Mouse (Mus musculus) olfactory bulb, adult 2 months (tissue): ENCODE measurements around the gene Slc16a3.

Experiments
- CTCF ChIP-seq: fragments of 200-500 bp; IDR thresholded peaks from 2 replicates; pipeline ENCODE4 v1.5.1; 2012; ENCODE audit warnings: low read depth, mild to moderate bottlenecking, low read length, moderate library complexity; ENCODE audit not compliant: insufficient read depth
- POLR2A ChIP-seq: fragments of 200-500 bp; IDR thresholded peaks from 2 replicates; pipeline ENCODE4 v1.6.1; 2012; ENCODE audit warnings: mild to moderate bottlenecking, low read depth, low read length, moderate library complexity; ENCODE audit not compliant: insufficient read depth

DNA sequence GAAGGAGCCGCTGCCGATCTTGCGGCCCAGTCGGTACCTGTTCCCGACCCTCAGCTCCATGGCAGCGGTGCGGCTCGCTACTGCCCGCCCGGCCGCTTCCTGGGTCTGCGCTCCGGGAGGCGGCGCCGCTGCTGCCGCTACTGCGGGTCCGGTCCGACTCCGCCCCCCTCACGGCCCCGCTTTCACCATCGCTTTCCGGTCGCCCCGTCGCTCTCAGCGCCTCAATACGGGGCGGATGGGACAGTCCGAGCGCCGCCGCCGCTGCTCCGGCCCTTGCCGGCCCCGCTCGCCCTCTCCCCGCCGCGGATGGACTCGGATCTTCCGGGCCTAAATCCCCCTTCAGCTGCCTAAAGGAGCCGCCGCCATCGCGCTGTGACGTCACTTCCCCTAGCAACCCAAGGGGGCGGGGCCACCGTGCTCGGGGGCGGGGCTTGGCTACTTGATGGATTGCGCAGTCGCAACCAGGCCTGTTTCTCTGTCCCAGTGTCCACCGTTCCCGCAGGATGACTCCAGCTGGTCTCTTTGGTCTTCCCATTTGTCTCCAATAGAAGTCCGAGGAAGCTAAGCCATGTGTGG lies 42.8 kb downstream of the Slc16a3 start, which contains the start of gene Csnk1d:
- TF ChIP-seq POLR2A (peak; percentile 37; the same call in 1 of the 2 replicates), CTCF (no peak)
